Mouse (Mus musculus): ENCODE measurements at regions not wholly inside any gene's neighbourhood (a gene's known extent, or its start where the extent isn't known, plus 50 kb on each side); places are given as distances from the start of the nearest gene placed in this dataset.

DNA sequence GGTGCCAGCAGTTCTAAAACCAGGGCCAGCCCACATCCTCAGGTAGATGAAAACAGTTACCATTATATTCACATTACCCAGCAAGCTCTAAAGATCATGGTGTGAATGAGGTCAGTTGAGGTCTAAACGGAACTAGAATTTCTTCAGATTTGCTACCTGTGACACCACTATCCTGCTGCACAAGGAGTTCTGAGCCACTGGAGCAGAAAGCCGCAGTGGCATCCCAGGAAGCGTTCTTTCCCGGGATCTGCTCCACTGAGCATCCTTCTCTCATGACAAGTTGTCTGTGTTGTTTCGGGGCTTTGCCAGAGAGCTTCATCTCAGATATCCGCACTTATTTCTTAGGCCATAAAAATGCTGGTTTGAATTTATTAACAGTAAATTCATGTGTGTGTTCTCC lies 103.7 kb upstream of the Ccdc122 start:
- no peaks in the 10 kb centered on the region for H3K9me3 ChIP-seq (ENCODE audit: low read depth, low read length)
- H3K27ac ChIP-seq (ENCODE audit: low read depth): no peak overlapping the region
- H3K9ac ChIP-seq: no peak overlapping the region
- H3K36me3 ChIP-seq (ENCODE audit: insufficient read depth): no peaks in the 10 kb centered on the region
- WGBS: 86% methylated on average over 6 of the region's 6 CpGs
- no peak for TF ChIP-seq CTCF (IDR thresholded peaks at IDR 0.05; ENCODE audit: low read depth)
- no peak overlapping the region for H3K4me3 ChIP-seq (ENCODE audit: low read depth, low read length)
- DNase-seq: no peak
- ATAC-seq (ENCODE audit: insufficient read depth): no peak
- peaks cover 16% of the 10 kb centered on the region; the same call in 1 of the 2 replicates for H3K4me1 ChIP-seq (ENCODE audit: insufficient read depth)
- no peaks in the 10 kb centered on the region for H3K27me3 ChIP-seq (ENCODE audit: insufficient read depth, low read length)
- no peak overlapping the region for H3K4me2 ChIP-seq

DNA sequence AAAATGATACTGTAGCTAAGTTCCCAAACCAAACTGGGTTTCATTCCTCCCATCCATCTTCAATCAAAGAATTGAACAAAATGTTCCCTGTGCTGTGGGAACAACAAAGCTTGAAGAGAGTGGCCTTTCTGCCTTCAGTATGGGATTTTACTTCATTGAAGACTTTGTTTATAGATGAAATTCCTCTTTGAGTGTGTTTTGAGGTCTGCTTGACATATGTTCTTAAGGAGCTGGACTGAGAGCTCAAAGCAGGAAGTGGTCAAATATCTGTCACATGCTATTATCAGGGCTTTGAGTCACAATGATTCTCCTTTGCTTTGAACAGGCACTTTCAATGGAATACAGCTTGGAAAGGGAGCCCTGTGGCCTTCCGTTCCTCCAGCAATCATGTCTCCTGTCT lies 105.2 kb upstream of the Ccdc122 start:
- WGBS: 30% methylated on average over 1 of the region's 1 CpGs
- H3K27me3 ChIP-seq (ENCODE audit: insufficient read depth, low read length): no peaks in the 10 kb centered on the region
- H3K36me3 ChIP-seq (ENCODE audit: insufficient read depth): no peaks in the 10 kb centered on the region
- H3K4me2 ChIP-seq: no peak overlapping the region
- no peak for TF ChIP-seq CTCF (IDR thresholded peaks at IDR 0.05; ENCODE audit: low read depth)
- DNase-seq (peak; percentile 54), ATAC-seq (ENCODE audit: insufficient read depth) (peak; percentile 68; the same call in 1 of the 2 replicates)
- no peaks in the 10 kb centered on the region for H3K9me3 ChIP-seq (ENCODE audit: low read depth, low read length)
- H3K27ac ChIP-seq (ENCODE audit: low read depth): peak overlapping the region; percentile 32; the same call in 1 of the 2 replicates
- peaks cover 8% of the 10 kb centered on the region; the same call in 1 of the 2 replicates for H3K4me1 ChIP-seq (ENCODE audit: insufficient read depth)
- no peak overlapping the region for H3K4me3 ChIP-seq (ENCODE audit: low read depth, low read length)
- H3K9ac ChIP-seq: no peak overlapping the region

DNA sequence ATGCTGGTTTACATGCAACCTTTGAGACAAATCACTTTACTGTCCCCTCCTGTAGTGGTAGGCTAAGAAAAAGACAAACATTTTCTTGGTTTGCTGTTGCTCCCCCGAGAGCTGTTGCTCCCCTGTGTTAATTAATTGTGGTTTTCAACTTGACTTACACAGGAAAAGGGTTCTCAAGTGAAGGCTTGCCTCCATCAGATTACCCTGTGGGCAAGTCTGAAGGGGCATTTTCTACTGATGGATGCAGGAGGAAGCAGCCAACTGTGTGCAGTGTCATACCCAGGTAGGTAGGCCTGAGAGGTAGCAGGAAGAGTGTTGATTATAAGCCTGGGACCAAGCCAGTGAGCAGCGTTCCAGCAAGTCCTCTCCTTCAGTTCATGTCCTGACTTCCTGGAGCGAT lies 107.0 kb upstream of the Ccdc122 start:
- whole genome bisulfite sequencing: 59% methylated on average over 3 of the region's 3 CpGs
- Histone ChIP-seq H3K36me3 (ENCODE audit: insufficient read depth) (no peaks in the 10 kb centered on the region), H3K9me3 (ENCODE audit: low read depth, low read length) (no peaks in the 10 kb centered on the region), H3K27me3 (ENCODE audit: insufficient read depth, low read length) (no peaks in the 10 kb centered on the region), H3K4me3 (ENCODE audit: low read depth, low read length) (no peak overlapping the region), H3K9ac (no peak overlapping the region), H3K27ac (ENCODE audit: low read depth) (no peak overlapping the region), H3K4me2 (no peak overlapping the region), H3K4me1 (ENCODE audit: insufficient read depth) (peaks cover 8% of the 10 kb centered on the region; the same call in 1 of the 2 replicates)
- TF ChIP-seq CTCF (IDR thresholded peaks at IDR 0.05; ENCODE audit: low read depth): no peak
- DNase-seq: no peak
- ATAC-seq (ENCODE audit: insufficient read depth): no peak

DNA sequence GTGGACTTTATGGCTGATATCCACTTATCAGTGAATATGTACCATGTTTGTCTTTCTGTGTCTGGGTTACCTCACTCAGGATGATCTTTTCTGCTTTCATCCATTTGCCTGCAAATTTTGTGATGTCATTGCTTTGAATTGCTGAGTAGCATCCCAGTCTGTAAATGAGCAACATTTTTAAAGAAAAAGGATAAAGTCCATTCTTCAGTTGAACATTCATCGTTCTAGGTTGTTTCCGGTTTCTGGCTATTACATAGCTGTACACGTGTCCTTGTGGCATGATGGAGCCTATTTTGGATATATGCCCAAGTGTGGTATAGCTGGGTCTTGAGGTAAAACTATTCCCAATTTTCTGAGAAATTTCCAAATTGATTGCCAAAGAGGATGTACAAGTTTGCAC lies 107.9 kb upstream of the Ccdc122 start:
- TF ChIP-seq CTCF (IDR thresholded peaks at IDR 0.05; ENCODE audit: low read depth): no peak
- ATAC-seq (ENCODE audit: insufficient read depth): no peak

DNA sequence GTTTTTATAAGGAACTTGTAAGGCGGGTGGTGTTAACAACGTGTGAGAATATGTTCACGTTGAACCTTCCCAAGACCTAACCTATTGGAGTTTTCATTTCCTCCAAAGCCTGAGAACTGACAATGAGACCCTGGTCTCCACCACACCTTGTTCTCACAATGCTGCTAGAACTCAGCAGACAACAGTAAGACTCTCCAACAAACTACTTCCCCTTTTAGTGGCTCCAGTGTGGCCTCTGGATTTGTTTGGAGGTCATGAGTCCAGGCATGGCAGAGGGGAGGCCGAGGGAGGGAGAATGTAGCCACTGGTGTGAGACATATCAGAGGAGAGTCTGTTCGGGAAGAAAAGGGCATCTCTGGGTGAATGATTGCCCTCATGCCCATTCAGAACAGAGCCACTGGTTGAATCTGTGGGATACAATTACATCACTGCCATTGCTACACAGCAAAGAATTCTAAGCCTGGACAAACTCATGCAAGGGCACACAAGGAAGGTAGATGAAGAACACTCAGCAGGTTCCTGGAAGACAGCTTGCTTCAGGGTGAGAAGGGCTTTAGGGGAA lies 109.2 kb upstream of the Ccdc122 start:
- no peak overlapping the region for H3K9ac ChIP-seq
- no peaks in the 10 kb centered on the region for H3K27me3 ChIP-seq (ENCODE audit: insufficient read depth, low read length)
- H3K4me2 ChIP-seq: no peak overlapping the region
- WGBS: 66% methylated on average over 5 of the region's 5 CpGs
- ATAC-seq (ENCODE audit: insufficient read depth) (no peak), DNase-seq (no peak)
- no peak overlapping the region for H3K27ac ChIP-seq (ENCODE audit: low read depth)
- H3K4me3 ChIP-seq (ENCODE audit: low read depth, low read length): no peak overlapping the region
- TF ChIP-seq CTCF (IDR thresholded peaks at IDR 0.05; ENCODE audit: low read depth): no peak
- H3K9me3 ChIP-seq (ENCODE audit: low read depth, low read length): no peaks in the 10 kb centered on the region
- peaks cover 8% of the 10 kb centered on the region; the same call in 1 of the 2 replicates for H3K4me1 ChIP-seq (ENCODE audit: insufficient read depth)
- H3K36me3 ChIP-seq (ENCODE audit: insufficient read depth): no peaks in the 10 kb centered on the region

More for the DNA sequence above, 107.9 kb upstream of the Ccdc122 start:
- H3K27ac ChIP-seq (ENCODE audit: low read depth): no peak overlapping the region
- no peaks in the 10 kb centered on the region for H3K9me3 ChIP-seq (ENCODE audit: low read depth, low read length)
- no peak for DNase-seq
- H3K4me2 ChIP-seq: no peak overlapping the region
- H3K27me3 ChIP-seq (ENCODE audit: insufficient read depth, low read length): no peaks in the 10 kb centered on the region
- no peaks in the 10 kb centered on the region for H3K36me3 ChIP-seq (ENCODE audit: insufficient read depth)
- 95% methylated on average over 3 of the region's 3 CpGs for WGBS
- no peak overlapping the region for H3K4me3 ChIP-seq (ENCODE audit: low read depth, low read length)
- H3K9ac ChIP-seq: no peak overlapping the region
- H3K4me1 ChIP-seq (ENCODE audit: insufficient read depth): peaks cover 8% of the 10 kb centered on the region; the same call in 1 of the 2 replicates

- Histone ChIP-seq H3K4me2 (no peak overlapping the region), H3K27me3 (ENCODE audit: insufficient read depth, low read length) (no peaks in the 10 kb centered on the region), H3K36me3 (ENCODE audit: insufficient read depth) (no peaks in the 10 kb centered on the region), H3K4me3 (ENCODE audit: low read depth, low read length) (no peak overlapping the region), H3K27ac (ENCODE audit: low read depth) (no peak overlapping the region), H3K4me1 (ENCODE audit: insufficient read depth) (peaks cover 6% of the 10 kb centered on the region; the same call in 1 of the 2 replicates), H3K9me3 (ENCODE audit: low read depth, low read length) (no peaks in the 10 kb centered on the region), H3K9ac (no peak overlapping the region)
- DNase-seq (no peak), ATAC-seq (ENCODE audit: insufficient read depth) (no peak)
- WGBS: 80% methylated on average over 7 of the region's 7 CpGs
- no peak for TF ChIP-seq CTCF (IDR thresholded peaks at IDR 0.05; ENCODE audit: low read depth)
These were observed 110.2 kb upstream of the Ccdc122 start for GRCm38 (mm10) chr14:76926416-76926815.

DNA sequence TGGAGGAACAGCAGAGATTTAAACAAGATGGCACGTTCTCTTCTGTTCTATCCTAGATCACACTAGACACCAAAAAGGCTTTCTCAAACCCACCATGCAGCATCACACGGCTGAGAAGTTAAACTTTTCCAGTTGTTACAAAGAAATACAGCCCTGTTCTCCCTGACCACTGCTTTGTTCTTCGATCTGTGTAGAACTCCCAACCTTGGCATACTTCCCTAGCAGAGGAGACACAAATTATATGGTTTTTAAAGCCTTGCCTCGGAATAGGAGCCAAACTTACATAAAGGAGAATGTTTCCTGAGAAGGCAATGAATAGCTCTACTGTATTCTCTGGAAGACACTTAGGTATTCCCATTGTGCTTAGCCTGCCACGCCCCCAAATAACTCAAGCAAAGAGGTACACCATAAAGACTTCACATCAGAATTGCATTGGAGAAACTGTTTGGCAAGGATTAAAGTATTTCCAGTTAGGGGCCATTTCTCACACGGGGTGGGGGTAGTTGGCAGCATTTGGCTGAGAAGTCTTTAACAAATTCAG lies 114.1 kb upstream of the Ccdc122 start:
- no peak overlapping the region for H3K4me3 ChIP-seq (ENCODE audit: low read depth, low read length)
- H3K27ac ChIP-seq (ENCODE audit: low read depth): no peak overlapping the region
- no peaks in the 10 kb centered on the region for H3K4me1 ChIP-seq (ENCODE audit: insufficient read depth)
- H3K36me3 ChIP-seq (ENCODE audit: insufficient read depth): no peaks in the 10 kb centered on the region
- 71% methylated on average over 6 of the region's 6 CpGs for WGBS
- H3K9me3 ChIP-seq (ENCODE audit: low read depth, low read length): no peaks in the 10 kb centered on the region
- ATAC-seq (ENCODE audit: insufficient read depth) (no peak), DNase-seq (no peak)
- H3K9ac ChIP-seq: no peak overlapping the region
- H3K4me2 ChIP-seq: no peak overlapping the region
- no peak for TF ChIP-seq CTCF (IDR thresholded peaks at IDR 0.05; ENCODE audit: low read depth)
- H3K27me3 ChIP-seq (ENCODE audit: insufficient read depth, low read length): no peaks in the 10 kb centered on the region

Data from lung, embryonic 14.5 days (tissue).